Mouse (Mus musculus) small intestine, adult 2 months (tissue): ENCODE measurements around the gene Gnas.

Source experiments
- CTCF ChIP-seq: fragments of 200-500 bp; IDR thresholded peaks from 2 replicates; pipeline ENCODE4 v1.5.1; 2012; ENCODE audit warnings: low read depth, mild to moderate bottlenecking, control low read depth, inconsistent platforms, low read length, moderate library complexity, mixed read lengths; ENCODE audit not compliant: insufficient replicate concordance, insufficient read length; ENCODE audit errors: extremely low read depth
- POLR2A ChIP-seq: fragments of 200-500 bp; IDR thresholded peaks from 2 replicates; pipeline ENCODE4 v1.6.1; 2012; ENCODE audit warnings: low read depth, mild to moderate bottlenecking, control low read depth, inconsistent platforms, low read length, moderate library complexity

- TF ChIP-seq CTCF (no peak), POLR2A (no peak)
These were observed 26.8 kb upstream of the Gnas start for GRCm38 (mm10) chr2:174257312-174257711.
